Mouse (Mus musculus): ENCODE results near the gene Gm826. TPM values are rescaled to one million over a fixed set of nuclear protein-coding genes. Genes with fewer than 3 reads are reported as not detected.

Gene Gm826
- total RNA-seq (2022), result 10 to 100 TPM in 2 of 4 experiments, 1 to 10 TPM in 2; 6.6 to 13.3 (median 10.3) TPM

DNA sequence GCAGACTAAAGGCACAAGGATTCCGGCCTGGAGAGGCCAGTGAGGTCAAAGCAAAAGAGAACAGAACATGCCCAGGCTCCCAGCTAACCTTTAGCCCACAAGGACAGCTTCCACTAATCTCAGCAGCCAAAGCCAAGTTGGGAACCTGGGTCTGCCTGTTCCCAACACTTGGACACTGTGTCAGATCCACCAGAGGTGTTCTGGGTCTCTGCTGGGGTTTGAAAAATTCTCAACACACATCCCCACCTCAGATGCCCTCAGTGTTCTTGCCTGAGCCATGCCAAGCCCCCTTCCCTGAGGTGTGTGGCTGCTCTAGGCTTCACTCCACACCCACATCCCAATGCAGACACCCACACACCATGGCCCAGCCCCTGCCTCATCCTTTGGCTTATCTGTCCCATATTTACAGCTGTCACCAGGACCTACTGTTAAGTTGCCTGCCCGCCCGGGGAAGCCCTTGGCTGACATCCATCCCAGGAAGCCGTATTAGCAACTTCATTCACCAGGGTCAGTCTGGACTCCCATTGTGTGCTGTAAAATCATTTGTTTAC, at the start of gene Gm826:
Gene Gm826 (minus strand): TSS at position 52 of the 551 bp plus-strand sequence.
- peak; percentile 50 for DNase-seq (ENCODE audit: low spot score)

DNA sequence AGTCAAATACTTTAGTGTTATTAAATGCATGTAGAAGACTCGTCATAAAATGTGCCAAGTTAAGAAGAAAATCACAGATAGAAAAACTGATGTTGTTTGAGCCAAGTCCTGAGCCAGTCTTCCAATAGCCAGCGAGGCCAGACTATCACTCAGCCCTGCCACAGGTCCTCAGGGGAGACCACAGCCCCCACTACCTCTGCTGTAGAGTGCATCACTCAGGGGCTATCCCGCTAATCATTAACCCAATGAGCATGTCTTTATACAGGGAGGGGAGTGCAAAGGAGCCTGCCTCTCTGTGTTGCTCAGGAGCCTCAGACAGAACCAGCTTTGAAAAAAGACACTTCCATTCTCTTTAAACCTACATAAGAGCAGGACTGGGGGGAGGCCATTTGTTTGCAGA, 49.5 kb upstream of the Gm826 start:
- DNase-seq (ENCODE audit: low spot score), result no peak

DNA sequence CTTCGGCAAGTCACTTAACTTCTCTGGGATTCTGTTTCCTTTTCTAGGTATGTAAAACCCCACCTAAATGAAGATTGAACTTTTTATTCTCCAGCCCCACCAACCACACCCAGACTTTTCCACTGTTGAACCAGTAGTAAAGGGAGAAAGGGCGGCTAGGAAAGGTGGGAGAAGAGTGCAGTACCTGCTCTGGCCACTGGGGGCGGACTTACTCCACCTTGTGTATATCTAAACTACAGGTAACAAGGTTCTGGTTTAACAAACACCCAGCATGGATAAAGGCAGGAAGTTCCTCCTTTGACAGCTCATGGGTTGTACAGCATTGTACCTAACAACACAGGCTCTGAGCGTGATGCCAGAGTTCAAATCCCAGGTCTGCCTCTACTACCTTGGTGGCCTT, 44.3 kb upstream of the Gm826 start:
- no peak for DNase-seq (ENCODE audit: low spot score)

DNA sequence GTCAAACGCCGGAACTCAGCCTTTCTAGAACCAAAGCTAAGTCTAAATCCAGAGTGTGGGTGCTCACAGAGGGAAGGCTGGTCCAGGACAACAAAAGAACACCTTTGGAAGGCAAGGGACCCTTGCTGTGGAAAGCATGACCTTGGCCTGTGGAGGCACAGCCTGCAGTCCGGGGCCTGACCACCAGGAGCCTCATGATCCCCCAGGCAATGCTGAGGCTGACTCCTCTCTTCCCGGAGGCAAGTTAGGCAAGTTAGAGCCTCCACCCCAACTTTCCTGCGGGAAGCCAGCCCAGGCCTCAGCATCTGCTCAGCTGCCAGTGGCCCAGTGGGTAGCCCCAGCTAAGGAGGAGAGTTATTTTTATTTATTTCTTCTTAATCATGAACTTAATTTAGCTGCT, 42.3 kb upstream of the Gm826 start:
- no peak for DNase-seq (ENCODE audit: low spot score)

DNA sequence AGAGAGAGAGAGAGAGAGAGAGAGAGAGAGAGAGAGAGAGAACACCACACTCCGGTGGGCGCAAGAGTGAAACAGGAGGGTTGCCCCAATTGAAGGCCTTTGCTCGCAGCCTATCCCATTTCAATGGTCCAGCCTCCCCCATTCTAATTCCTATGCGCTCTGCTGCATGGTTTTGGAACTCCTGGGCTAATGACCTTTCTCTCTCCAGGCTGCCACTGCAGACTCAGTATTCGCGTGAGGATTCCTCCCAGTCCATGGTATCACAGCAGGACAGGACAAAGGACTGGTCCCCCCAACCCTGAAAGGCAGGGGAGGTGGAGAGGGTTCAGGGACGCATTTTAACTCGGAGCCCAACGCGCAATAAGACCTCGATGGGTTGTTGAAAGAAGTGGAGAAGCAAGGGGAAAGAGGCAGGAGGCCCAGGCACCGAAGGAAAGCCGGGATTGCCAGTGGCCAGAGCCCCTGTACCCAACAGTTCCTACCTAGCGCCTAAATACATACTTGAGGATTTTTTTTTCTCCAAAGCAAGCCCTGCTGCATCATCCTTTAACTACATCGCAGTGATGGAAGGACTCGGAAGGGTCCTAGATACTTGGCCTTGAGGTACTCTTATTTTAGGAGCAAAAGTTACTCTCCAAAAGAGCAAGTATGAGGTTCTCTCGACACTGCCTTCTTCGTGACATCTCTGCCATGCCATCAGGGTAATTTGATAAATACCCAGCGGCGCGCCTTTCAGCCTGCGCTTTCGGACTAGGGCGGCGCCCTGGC, 35.9 kb upstream of the Gm826 start:
- DNase-seq (ENCODE audit: low spot score), result no peak

DNA sequence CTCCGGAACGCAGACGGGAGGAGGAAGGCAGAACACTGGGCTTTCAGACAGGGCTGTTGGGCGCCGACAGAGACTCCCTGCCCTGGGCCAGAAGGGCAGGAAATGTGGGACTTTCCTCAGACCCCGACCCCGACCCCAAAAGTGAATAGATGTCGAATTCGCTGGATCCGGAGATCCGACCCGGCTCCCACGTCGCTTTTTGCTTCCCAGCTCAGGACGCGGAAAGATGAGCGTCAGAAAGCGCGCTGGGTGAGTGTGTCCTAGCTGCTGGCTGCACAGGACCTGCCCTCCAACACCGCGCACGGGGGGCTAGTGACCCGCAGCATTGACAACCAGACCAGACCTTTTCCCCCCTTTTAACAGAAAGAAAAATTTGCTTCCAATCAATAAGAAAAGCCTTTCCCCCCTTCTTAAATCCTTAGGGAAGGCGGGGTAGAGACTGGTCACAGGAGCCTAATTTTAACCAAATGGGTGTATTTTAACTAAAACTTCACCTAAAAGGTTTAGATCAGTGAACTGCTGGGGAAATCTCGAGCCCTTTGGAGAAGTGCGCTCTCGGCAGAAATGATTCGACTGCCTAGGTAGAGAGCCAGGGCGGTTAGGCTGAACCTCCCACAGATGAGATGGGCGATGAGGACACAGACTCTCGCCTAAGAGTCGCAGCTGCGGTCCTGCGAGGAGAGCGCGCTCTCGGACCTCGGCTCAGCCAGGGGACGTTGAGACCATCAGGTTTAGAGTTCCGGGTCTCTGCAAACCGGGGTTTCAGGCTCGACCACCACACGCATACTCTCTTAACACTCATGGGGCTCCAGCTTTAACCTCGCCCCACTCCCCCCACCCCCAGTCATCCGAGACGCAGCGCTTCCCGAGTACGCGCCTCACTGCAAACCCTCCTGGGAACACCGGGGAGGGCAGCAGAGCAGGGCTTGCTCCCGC, 34.7 kb upstream of the Gm826 start:
- no peak for DNase-seq (ENCODE audit: low spot score)

DNA sequence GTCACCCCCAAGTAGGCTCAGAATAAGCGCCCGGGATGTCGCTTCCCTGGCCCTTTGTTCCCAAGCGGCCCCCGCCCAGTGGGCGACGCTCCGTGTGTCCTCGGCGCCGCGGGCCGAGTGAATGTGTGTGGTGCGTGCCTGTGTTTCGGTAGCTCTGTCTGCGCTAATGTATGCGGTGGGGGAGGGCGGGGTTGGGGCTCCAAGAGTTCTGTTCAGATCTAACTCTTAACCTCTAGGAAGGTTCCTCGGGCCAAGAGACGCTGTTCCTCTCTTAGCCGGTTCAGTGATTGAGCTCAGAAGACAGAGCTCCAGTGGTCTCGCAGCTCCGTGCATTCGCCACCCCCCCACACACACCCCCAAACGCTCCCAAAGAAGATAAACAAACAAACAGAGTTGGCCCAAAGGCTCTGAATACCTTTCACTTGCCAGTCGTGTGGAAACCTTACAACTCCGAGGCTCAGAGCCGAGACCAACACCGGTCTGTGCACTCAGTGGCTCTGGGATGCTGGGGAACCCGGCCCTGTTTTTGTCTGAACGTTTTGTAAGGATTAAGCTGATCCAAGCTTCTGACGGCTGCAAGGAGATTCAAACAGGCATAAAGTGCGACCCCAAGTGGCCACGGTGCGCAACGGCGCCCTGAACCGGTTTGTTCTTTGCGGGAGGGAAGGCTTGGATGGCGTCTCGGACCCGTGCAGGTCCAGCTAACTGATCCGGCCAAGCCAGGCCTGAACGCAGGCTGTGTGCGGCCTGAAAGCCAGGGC, 33.7 kb upstream of the Gm826 start:
- peak; percentile 94 for DNase-seq (ENCODE audit: low spot score)

DNA sequence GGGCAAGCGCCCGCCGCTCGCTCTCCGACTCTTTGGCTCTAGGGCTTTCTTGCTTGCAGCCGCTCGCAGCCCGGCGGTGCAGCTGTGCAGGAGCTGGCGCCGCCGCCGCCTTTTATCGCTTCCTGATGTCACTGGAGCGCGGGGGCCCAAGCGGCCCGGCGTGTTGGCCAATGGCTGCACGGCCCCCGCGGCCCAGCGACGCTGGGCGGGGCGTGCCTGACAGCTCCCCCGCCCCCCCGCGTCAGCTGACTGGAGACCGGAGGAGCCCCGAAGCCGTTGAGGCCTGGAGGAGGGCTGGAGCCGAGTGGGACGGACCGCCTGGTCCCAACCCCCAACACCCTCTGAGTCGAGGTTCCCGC, 33.0 kb upstream of the Gm826 start, which contains the start of gene Mafb:
Gene Mafb (minus strand): TSS at position 86 of the 359 bp plus-strand sequence.
- peak; percentile 93 for DNase-seq (ENCODE audit: low spot score)

DNA sequence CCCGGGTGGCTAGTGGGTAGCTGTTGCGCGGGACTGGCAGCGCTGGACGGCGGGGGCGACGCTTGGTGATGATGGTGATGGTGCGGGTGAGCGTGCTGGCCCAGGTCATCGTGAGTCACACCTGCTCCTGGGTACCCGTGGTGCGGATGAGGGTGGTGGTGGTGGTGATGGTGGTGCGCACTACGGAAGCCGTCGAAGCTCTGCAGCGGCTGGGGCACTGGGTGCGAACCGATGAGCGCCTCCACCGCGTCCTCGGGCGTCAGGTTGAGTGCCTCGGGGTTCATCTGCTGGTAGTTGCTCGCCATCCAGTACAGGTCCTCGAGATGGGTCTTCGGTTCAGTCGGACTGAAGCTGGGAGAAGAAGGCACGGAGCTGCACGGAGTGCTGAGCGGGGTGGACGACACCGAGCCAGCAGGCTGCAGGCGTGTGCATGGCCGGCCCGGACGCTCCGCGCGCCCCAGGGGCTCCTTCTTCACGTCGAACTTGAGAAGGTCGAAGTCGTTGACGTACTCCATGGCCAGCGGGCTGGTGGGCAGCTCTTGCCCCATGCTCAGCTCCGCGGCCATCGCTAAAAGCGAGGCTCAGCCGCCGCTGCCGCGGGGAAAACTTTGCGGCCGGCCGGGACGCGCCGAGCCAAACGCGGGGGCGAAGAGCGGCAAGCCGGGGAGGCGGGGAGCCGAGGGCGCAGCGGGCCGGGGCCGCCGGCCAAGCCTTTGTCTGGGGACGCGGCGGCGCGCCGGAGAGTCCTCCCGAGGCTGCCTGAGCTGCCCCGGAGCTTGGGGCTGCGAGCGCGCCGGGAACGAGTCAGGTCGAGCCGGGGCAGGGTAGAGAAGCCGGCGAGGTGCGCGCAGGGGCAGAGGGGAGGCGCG, 32.4 kb upstream of the Gm826 start:
- DNase-seq (ENCODE audit: low spot score), result no peak

DNA sequence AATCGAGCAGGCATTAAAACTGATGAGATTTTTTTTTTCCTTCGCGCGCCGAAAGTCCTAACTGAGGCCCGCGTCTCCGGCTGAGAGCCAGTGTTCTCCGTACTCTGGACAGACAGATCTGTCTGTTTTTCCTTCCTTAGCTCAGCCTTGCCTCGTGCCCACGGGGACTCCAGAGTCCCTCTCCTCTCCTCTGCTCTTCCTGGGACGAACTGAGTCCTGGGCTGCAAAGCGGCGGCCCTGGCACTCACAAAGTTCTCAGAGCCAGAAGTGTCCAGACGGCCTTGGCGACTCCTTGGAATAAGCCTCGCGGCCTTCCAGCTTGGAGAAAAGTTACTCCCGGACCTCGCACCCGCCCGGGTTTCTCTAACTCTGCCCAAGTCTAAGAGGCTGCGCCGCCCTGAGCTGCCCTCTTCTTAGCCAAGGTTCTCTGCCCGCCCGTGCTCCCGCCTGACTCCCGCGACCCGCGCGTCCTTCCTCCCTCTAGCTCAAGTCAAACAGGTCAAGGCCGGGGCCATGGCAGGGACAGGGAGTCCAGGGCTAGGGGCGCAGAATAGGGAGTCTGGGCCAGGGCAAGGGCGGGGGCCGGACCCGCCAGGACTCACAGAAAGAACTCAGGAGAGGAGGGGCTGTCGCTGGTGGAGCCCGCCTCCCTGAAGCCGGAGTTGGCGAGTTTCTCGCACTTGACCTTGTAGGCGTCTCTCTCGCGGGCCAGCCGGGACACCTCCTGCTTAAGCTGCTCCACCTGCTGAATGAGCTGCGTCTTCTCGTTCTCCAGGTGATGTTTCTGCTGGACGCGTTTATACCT, 31.3 kb upstream of the Gm826 start:
- peak; percentile 48 for DNase-seq (ENCODE audit: low spot score)

DNA sequence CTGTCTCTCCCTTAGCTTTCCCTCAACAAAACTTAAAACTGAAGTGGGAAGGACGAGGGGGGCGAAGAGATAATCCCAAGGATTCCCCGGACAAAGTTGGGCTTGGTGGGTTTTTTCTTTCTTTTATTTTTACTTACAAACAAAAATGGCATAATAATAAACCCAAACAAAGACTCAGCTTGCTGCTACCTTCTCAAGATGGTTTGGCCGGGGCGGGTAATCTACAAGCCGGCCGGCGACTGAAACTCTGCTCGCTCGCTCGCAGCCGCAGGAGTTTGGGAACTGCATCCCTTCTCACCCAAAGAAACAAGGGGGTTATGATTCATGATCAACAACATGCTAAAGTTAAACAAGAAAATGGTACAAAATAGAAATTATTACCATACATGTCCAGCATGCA, 30.7 kb upstream of the Gm826 start:
- DNase-seq (ENCODE audit: low spot score), result no peak

DNA sequence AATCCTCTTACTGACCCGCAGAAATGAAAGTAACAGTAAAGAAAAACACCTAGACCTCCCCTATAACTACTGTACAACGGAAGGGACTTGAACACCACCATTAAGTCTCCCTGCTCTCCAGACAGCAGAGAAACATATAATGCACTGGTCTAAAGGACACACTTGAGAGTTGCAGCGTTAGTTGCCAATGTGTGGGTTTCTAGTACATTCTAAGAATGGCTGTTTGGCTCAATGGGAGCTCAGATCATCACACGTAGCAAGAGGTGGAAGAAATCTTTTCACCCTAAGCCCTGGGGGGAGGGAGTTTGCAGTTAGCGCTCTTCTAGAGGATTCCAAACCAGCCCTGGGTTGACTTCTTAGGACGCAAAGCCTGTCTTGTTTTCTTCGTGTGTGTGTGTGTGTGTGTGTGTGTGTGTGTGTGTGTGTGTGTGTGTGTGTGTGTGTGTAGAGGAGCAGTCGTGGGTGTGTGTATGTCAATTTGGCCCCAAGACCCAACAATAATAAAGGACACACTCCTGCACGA, 30.2 kb upstream of the Gm826 start:
- no peak for DNase-seq (ENCODE audit: low spot score)

DNA sequence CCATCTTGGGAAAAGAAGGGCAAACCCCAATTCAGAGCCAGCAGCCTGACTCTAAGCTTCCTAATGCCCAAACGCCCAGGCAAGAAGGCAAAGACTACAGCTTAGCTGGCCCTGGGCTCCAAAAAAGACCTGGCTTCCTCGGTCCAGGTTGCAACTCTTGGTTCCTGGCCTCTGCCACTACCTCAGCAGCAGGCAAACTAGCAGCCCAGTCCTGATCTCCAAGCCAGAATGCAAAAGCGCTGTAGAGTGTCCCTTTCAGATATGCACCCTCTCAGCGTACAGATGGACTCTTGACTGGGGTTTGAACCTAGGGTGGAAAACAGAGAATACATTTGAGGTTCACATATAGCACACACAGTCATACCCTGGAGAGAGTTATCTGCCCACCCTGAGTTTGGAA, 29.2 kb upstream of the Gm826 start:
- DNase-seq (ENCODE audit: low spot score), result no peak

DNA sequence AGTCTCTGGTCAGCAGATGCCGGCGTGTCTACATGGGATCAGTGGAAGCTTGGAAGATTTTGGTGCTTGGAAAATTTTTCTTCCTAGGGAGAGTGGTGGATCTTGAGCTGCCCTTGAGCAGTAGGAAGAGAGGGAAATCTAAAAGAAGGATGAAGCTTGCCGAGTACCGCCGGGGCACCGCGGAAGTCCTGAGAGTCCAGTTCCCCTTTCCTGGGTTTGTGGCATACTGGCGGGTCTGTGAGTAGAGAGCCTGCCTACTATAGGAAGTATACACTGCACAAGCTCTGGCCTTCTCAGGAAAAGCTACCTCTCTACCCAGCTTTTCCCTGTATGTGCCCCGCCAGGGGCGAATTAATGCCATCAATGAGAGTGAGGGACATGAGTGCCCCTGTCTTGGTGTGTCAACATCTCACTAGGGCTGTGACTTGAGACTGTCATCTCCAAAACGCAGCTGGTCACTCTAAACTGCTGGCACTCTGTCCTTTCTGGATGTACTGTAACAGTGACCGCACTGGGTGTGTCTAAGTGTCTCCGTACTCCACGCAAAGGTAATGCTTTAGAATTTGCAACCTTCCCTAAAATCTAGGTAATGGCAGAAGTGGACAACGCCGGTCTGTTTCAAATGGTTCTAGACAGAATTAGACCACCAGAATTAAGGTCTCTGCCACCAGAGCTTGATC, 27.6 kb upstream of the Gm826 start:
- no peak for DNase-seq (ENCODE audit: low spot score)

DNA sequence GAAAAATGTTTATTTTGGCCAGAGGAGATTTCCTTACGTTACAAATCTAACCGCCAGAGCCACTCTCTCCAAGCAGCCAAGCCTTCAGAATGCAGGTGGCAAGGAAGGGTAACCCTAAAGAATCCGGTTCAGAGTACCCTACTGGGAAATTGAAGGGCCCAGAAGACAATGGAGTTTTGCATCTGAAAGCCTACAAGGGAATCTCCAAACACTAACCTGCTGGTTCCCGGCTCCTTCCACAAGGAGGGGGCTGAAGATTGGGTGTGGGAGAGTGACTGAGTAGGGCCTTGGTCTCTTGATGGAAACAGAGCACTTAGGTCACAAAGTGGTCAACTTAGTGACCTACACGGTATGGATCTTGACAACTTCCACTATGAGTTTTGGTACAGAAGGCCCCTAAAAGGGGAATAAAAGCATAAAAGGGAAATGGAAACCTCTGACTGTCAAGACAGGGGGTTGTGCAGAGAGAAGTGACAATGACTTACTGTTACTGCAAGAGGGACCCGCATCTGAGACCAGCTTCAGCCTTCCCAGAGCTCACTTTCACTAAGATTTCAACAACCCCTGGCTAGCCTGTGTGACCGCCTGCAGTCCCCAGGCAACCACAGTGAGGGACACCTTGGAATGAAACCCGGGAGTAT, 26.4 kb upstream of the Gm826 start:
- DNase-seq (ENCODE audit: low spot score), result no peak

DNA sequence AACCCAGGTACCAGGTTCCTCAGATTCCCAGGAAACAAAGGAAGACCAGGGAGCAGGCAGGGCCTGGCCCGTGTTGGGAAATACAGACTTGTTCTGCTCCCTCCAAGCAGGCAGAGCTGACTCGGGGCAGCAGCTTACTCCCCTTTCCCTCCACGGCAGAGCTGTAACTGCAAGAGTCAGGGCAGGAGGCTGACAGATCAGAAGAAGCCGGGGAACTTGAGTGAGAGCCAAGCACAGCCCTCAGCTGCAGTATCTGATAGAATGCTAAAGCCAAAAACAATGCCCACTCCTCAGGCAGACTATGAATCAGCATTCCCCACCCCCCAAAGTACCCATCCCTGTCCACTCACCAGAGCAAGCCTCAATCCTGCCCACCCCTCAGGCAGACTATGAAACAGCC, 24.9 kb upstream of the Gm826 start:
- no peak for DNase-seq (ENCODE audit: low spot score)

DNA sequence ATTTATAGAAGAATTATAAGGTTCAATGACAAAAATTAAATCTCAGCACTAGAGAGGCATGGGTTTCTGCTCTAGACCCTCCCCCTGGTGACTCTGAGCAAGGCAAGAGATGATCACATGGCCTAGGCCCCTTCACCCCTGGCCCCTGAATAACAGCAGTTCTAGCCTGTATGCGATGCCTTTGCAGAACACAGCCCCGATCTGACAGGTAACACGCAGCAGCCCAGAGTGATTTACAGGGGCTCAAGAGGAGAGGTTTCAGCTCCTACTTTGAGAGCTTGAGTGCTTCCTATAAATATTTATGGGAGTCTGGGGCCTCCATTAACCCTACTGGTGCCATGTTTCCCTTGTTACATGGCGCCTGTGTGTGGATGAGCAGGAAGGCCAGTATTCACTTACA, 23.5 kb upstream of the Gm826 start:
- no peak for DNase-seq (ENCODE audit: low spot score)

DNA sequence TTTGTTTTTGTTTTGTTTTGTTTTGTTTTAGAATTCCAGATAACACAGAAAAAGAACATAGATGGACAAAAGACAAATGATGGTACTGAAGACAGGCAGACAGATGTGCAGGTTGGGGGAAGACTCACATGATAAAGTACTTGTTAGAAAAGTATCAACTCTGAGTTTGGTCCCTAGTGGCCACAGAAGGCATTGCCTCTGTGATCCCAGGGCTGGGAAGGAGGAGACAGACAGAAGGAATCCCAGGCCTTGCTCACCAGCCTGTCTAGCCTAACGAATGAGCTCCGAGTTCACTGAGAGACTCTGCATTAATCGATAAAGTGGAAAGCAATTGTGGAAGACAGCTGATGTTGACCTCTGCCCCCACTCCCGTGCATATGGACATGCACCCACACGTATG, 22.2 kb upstream of the Gm826 start:
- DNase-seq (ENCODE audit: low spot score), result no peak

DNA sequence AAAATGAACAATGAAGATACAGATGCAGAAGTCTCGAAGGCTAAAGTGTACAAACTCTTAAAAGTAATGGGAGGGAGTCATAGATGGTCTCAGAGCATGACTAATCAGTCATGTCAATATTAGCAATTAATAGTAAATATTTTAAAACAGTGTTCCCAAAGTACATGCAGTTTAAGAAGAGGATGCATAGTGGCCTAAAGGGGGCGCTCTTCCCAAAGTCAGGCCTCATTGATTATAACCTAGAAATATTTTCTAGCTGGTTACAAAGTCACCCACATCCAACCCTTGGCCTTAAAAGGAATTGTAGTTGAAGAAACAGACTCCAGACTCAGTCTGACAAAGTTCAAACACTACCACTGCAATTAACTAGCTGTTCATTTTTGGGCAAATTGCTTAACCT, 20.4 kb upstream of the Gm826 start:
- no peak for DNase-seq (ENCODE audit: low spot score)

Measured in heart, adult 8-10 months (tissue).